Mouse (Mus musculus) embryonic fibroblast, embryonic 13.5 days (primary cell): ENCODE results near the gene Uspl1.

Experiments
- CTCF ChIP-seq: IDR thresholded peaks from 2 replicates; pipeline ENCODE4 v1.5.1; 2011; ENCODE audit warnings: mild to moderate bottlenecking, control low read depth, low read length, moderate library complexity, borderline replicate concordance; ENCODE audit not compliant: insufficient read depth
- POLR2A ChIP-seq: IDR thresholded peaks from 2 replicates; pipeline ENCODE4 v1.6.1; 2011; ENCODE audit warnings: low read depth, mild to moderate bottlenecking, control low read depth, low read length, moderate library complexity

DNA sequence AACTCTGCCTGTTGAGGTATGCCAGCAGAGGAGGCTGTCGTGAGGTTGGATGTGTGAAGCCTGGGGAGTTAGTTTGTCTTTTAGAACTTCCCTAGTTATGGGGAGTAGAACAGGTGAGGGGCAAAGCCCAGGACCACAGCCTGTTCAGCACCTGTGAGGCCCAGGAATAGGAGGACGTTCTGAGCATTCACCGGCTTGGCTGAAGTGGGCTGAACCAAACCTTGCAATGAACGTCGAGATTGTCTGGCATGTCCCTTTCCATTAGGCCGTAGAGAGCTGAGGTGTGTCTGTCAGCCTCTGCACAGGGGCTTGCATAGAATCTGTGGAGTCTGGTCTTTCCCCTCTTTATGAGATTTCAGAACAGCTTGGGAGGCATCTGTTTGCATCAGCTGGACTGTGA, 23.5 kb downstream of the Uspl1 start:
- TF ChIP-seq POLR2A, result no peak
- TF ChIP-seq CTCF, result no peak
